Mouse (Mus musculus) heart, embryonic 15.5 days (tissue): ENCODE data around the gene Rab7b. TPM values are rescaled to one million over a fixed set of nuclear protein-coding genes. Genes with fewer than 3 reads are reported as not detected.

Source experiments
- ATAC-seq: fragments of 200-750 bp; cut with Nextera tagmentation; replicated peaks from 2 replicates; pipeline ENCODE4 v1.8.0; 2017; ENCODE audit warnings: low read depth, moderate TSS enrichment; ENCODE audit not compliant: insufficient number of reproducible peaks, insufficient read depth, low FRiP score
- H3K27ac ChIP-seq: fragments of 300-500 bp; sonication (generic); 2 replicates; pipeline ENCODE4 v1.5.1; 2015; ENCODE audit warnings: mild to moderate bottlenecking, inconsistent platforms
- H3K27me3 ChIP-seq: fragments of 300-500 bp; sonication (generic); 2 replicates; pipeline ENCODE4 v1.6.1; 2015; ENCODE audit warnings: inconsistent platforms
- H3K36me3 ChIP-seq: fragments of 300-500 bp; sonication (generic); 2 replicates; pipeline ENCODE4 v1.6.1; 2015; ENCODE audit warnings: mild to moderate bottlenecking, inconsistent platforms
- H3K4me1 ChIP-seq: fragments of 300-500 bp; sonication (generic); replicated peaks from 2 replicates; pipeline ENCODE4 v1.6.1; 2015; ENCODE audit warnings: inconsistent platforms
- H3K4me2 ChIP-seq: fragments of 300-500 bp; sonication (generic); 2 replicates; pipeline ENCODE4 v1.6.1; 2015; ENCODE audit warnings: inconsistent platforms, mild to moderate bottlenecking, moderate library complexity
- H3K4me3 ChIP-seq: fragments of 300-500 bp; sonication (generic); 2 replicates; pipeline ENCODE4 v1.5.1; 2015; ENCODE audit warnings: mild to moderate bottlenecking, inconsistent platforms
- H3K9ac ChIP-seq: fragments of 300-500 bp; sonication (generic); 2 replicates; pipeline ENCODE4 v1.6.1; 2015; ENCODE audit warnings: mild to moderate bottlenecking, inconsistent platforms
- H3K9me3 ChIP-seq: fragments of 300-500 bp; sonication (generic); replicated peaks from 2 replicates; pipeline ENCODE4 v1.6.1; 2016; ENCODE audit warnings: inconsistent platforms
- WGBS: fragments of 180-500 bp; shearing (Covaris S2); methylation state at CpG from one replicate; pipeline ENCODE4 v1.1.7; 2015; ENCODE audit warnings: mixed read lengths; 5-methylcytosine and 5-hydroxymethylcytosine counted together
- polyA plus RNA-seq: library from polyadenylated mRNA; unstranded; fragments of >200 nt; fragmentation: Nextera tagmentation; extraction: Ambion mirVana; gene quantifications from 2 replicates; pipeline ENCODE4 v1.2.1, GENCODE M21; 2015

Gene Rab7b
- 3.3 and 3.7 TPM in 2 replicates for polyA plus RNA-seq

- ATAC-seq = no peak
- no peak within 1 kb of the TSS for H3K9ac ChIP-seq
Measured at GRCm38 (mm10) chr1:131688475-131688874, at the start of gene Rab7b. Rab7b (plus strand) TSS chr1:131688695.

GRCm38 (mm10) chr1:131640062-131640461, 48.4 kb upstream of the Rab7b start:
- no peaks in the 10 kb centered on the region for H3K9me3 ChIP-seq
- no peaks in the 10 kb centered on the region for H3K36me3 ChIP-seq
- H3K4me3 ChIP-seq = no peak overlapping the region
- no peaks in the 10 kb centered on the region for H3K27me3 ChIP-seq
- no peak overlapping the region for H3K9ac ChIP-seq
- no peak for ATAC-seq
- no peak overlapping the region for H3K27ac ChIP-seq
- WGBS = 85% methylated on average over 4 of the region's 4 CpGs
- H3K4me2 ChIP-seq = no peak overlapping the region
- no peaks in the 10 kb centered on the region for H3K4me1 ChIP-seq

More at GRCm38 (mm10) chr1:131688475-131688874, at the start of gene Rab7b:
- Histone ChIP-seq H3K4me3 (no peak within 1 kb of the TSS), H3K4me2 (no peak within 1 kb of the TSS), H3K4me1 (peaks cover 4% of the 10 kb centered on the region; the same call in 1 of the 2 replicates), H3K27me3 (no peaks in the 10 kb centered on the region), H3K9me3 (no peaks in the 10 kb centered on the region), H3K36me3 (no peaks in the 10 kb centered on the region), H3K27ac (no peak within 1 kb of the TSS)
- 53% methylated on average over 8 of the region's 8 CpGs for WGBS

GRCm38 (mm10) chr1:131641565-131641964, 46.9 kb upstream of the Rab7b start:
- Histone ChIP-seq H3K4me2 (no peak overlapping the region), H3K4me1 (no peaks in the 10 kb centered on the region), H3K27ac (no peak overlapping the region), H3K9me3 (no peaks in the 10 kb centered on the region), H3K27me3 (no peaks in the 10 kb centered on the region), H3K4me3 (no peak overlapping the region), H3K36me3 (no peaks in the 10 kb centered on the region), H3K9ac (no peak overlapping the region)
- WGBS = 93% methylated on average over 13 of the region's 13 CpGs
- no peak for ATAC-seq

GRCm38 (mm10) chr1:131642251-131642650, 46.2 kb upstream of the Rab7b start:
- no peak for ATAC-seq
- 79% methylated on average over 2 of the region's 2 CpGs for WGBS

GRCm38 (mm10) chr1:131652670-131653443, 35.6 kb upstream of the Rab7b start:
- Histone ChIP-seq H3K4me3 (no peak overlapping the region), H3K4me1 (peaks cover 3% of the 10 kb centered on the region; the same call in 1 of the 2 replicates), H3K27me3 (no peaks in the 10 kb centered on the region), H3K9me3 (no peaks in the 10 kb centered on the region), H3K36me3 (no peaks in the 10 kb centered on the region), H3K9ac (no peak overlapping the region), H3K27ac (no peak overlapping the region), H3K4me2 (no peak overlapping the region)
- ATAC-seq = no peak
- WGBS = 59% methylated on average over 12 of the region's 12 CpGs

More at GRCm38 (mm10) chr1:131642251-131642650, 46.2 kb upstream of the Rab7b start:
- Histone ChIP-seq H3K27me3 (no peaks in the 10 kb centered on the region), H3K4me2 (no peak overlapping the region), H3K9me3 (no peaks in the 10 kb centered on the region), H3K27ac (no peak overlapping the region), H3K4me1 (no peaks in the 10 kb centered on the region), H3K36me3 (no peaks in the 10 kb centered on the region), H3K9ac (no peak overlapping the region), H3K4me3 (no peak overlapping the region)

GRCm38 (mm10) chr1:131655601-131656000, 32.9 kb upstream of the Rab7b start:
- Histone ChIP-seq H3K4me2 (no peak overlapping the region), H3K9me3 (no peaks in the 10 kb centered on the region), H3K9ac (no peak overlapping the region), H3K36me3 (no peaks in the 10 kb centered on the region), H3K4me1 (peaks cover 4% of the 10 kb centered on the region; the same call in 1 of the 2 replicates), H3K27ac (no peak overlapping the region), H3K4me3 (no peak overlapping the region), H3K27me3 (no peaks in the 10 kb centered on the region)
- ATAC-seq = no peak
- WGBS = 74% methylated on average over 6 of the region's 6 CpGs

GRCm38 (mm10) chr1:131657945-131658354, 30.5 kb upstream of the Rab7b start:
- WGBS = under 1% methylated on average over 11 of the region's 11 CpGs
- Histone ChIP-seq H3K4me3 (0 out of 2 replicates have a peak overlapping the region, but pooled peaks have one; percentile 8), H3K27me3 (no peaks in the 10 kb centered on the region), H3K36me3 (no peaks in the 10 kb centered on the region), H3K9me3 (no peaks in the 10 kb centered on the region), H3K4me2 (peak overlapping the region; percentile 33), H3K27ac (no peak overlapping the region), H3K9ac (no peak overlapping the region), H3K4me1 (peaks cover 4% of the 10 kb centered on the region; the same call in 1 of the 2 replicates)
- ATAC-seq = peak; percentile 54; the same call in 1 of the 2 replicates

GRCm38 (mm10) chr1:131659512-131660085, 28.9 kb upstream of the Rab7b start:
- peaks cover 4% of the 10 kb centered on the region; the same call in 1 of the 2 replicates for H3K4me1 ChIP-seq
- ATAC-seq = no peak
- WGBS = 64% methylated on average over 5 of the region's 5 CpGs
- H3K36me3 ChIP-seq = no peaks in the 10 kb centered on the region
- H3K9ac ChIP-seq = no peak overlapping the region
- H3K27ac ChIP-seq = no peak overlapping the region
- H3K4me3 ChIP-seq = no peak overlapping the region
- H3K9me3 ChIP-seq = no peaks in the 10 kb centered on the region
- no peak overlapping the region for H3K4me2 ChIP-seq
- H3K27me3 ChIP-seq = no peaks in the 10 kb centered on the region

- no peaks in the 10 kb centered on the region for H3K36me3 ChIP-seq
- peaks cover 4% of the 10 kb centered on the region; the same call in 1 of the 2 replicates for H3K4me1 ChIP-seq
- no peak overlapping the region for H3K9ac ChIP-seq
- 78% methylated on average over 2 of the region's 2 CpGs for WGBS
- no peaks in the 10 kb centered on the region for H3K27me3 ChIP-seq
- no peak overlapping the region for H3K4me3 ChIP-seq
- ATAC-seq = no peak
- H3K4me2 ChIP-seq = no peak overlapping the region
- H3K9me3 ChIP-seq = no peaks in the 10 kb centered on the region
- H3K27ac ChIP-seq = no peak overlapping the region
Measured at GRCm38 (mm10) chr1:131660266-131660665, 28.2 kb upstream of the Rab7b start.

GRCm38 (mm10) chr1:131660716-131661472, 27.6 kb upstream of the Rab7b start:
- 71% methylated on average over 7 of the region's 7 CpGs for WGBS
- Histone ChIP-seq H3K4me1 (peaks cover 4% of the 10 kb centered on the region; the same call in 1 of the 2 replicates), H3K27me3 (no peaks in the 10 kb centered on the region), H3K4me3 (no peak overlapping the region), H3K9ac (no peak overlapping the region), H3K27ac (no peak overlapping the region), H3K9me3 (no peaks in the 10 kb centered on the region), H3K4me2 (no peak overlapping the region), H3K36me3 (no peaks in the 10 kb centered on the region)
- no peak for ATAC-seq

- no peak for ATAC-seq
- no peaks in the 10 kb centered on the region for H3K9me3 ChIP-seq
- no peak overlapping the region for H3K27ac ChIP-seq
- no peak overlapping the region for H3K9ac ChIP-seq
- H3K4me3 ChIP-seq = no peak overlapping the region
- no peaks in the 10 kb centered on the region for H3K36me3 ChIP-seq
- 57% methylated on average over 3 of the region's 3 CpGs for WGBS
- no peaks in the 10 kb centered on the region for H3K27me3 ChIP-seq
- H3K4me2 ChIP-seq = no peak overlapping the region
- H3K4me1 ChIP-seq = peaks cover 4% of the 10 kb centered on the region; the same call in 1 of the 2 replicates
Measured at GRCm38 (mm10) chr1:131661749-131662148, 26.7 kb upstream of the Rab7b start.
